Mouse (Mus musculus) cortical plate, adult 2 months (tissue): ENCODE measurements around the gene Gpr37l1.

Experiments used
- CTCF ChIP-seq: fragments of 200-500 bp; IDR thresholded peaks from 2 replicates; pipeline ENCODE4 v1.5.1; 2011; ENCODE audit warnings: mild to moderate bottlenecking, control low read depth, low read length; ENCODE audit not compliant: insufficient read depth; ENCODE audit errors: extremely low read depth
- POLR2A ChIP-seq: fragments of 200-500 bp; IDR thresholded peaks from 2 replicates; pipeline ENCODE4 v1.6.1; 2011; ENCODE audit warnings: mild to moderate bottlenecking, low read length, control low read depth; ENCODE audit not compliant: insufficient read depth; ENCODE audit errors: extremely low read depth

DNA sequence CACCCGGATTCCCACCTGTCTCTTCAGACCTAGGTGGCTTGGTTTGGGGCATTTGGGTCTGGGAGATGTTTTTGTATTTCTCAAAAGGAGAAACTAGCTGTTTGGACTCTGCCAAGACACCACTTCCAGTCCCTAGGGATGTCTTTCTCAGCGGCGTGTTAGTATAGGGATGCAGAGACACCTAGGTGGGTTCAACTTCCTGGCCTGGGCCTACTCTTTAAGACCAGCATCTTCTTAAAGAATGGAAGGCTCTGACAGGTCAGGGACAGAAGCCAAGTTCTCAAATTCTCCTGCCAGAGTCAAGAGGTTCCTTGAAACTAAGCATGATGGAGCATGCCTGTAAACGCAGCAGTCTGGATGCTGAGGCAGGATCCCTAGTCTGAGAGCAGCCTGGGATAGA, 19.0 kb downstream of the Gpr37l1 start:
- no peak for TF ChIP-seq POLR2A
- no peak for TF ChIP-seq CTCF
